Mouse (Mus musculus): ENCODE data around the gene Epn1. TPM values are rescaled to one million over a fixed set of nuclear protein-coding genes. Genes with fewer than 3 reads are reported as not detected.

Epn1 gene
- 4.5 TPM for polyA plus RNA-seq (2014; fragmentation: Illumina TruSeq; extraction: RNeasy Lipid Tissue Mini Kit (QIAGEN cat#74804); ENCODE audit: low read depth, low replicate concordance)

GRCm38 (mm10) chr7:5080010-5080751, at the start of gene Epn1:
Gene Epn1, plus strand, starts transcription at chr7:5080235.

GRCm38 (mm10) chr7:5033818-5034217, 46.2 kb upstream of the Epn1 start, which contains the start of gene 4632433K11Rik:
Gene 4632433K11Rik, plus strand, starts transcription at chr7:5034118.

GRCm38 (mm10) chr7:5038109-5038732, 41.8 kb upstream of the Epn1 start, which contains the start of gene Zfp784:
Gene Zfp784, minus strand, starts transcription at chr7:5038446.

GRCm38 (mm10) chr7:5051193-5052192, 28.5 kb upstream of the Epn1 start, which contains the start of gene Zfp580:
Gene Zfp580, plus strand, starts transcription at chr7:5051538.

GRCm38 (mm10) chr7:5061774-5062359, 18.2 kb upstream of the Epn1 start, which contains the start of gene U2af2:
Gene U2af2, plus strand, starts transcription at chr7:5062143.

GRCm38 (mm10) chr7:5116850-5117249, 36.8 kb downstream of the Epn1 start, which contains the start of gene Rfpl4:
Gene Rfpl4, minus strand, starts transcription at chr7:5116950.

GRCm38 (mm10) chr7:5125549-5126406, 45.7 kb downstream of the Epn1 start, which contains the start of gene Rasl2-9:
Gene Rasl2-9, minus strand, starts transcription at chr7:5125950.

Other genes with a start within 250 kb of the Epn1 start
- gene Shisa7, start 235.5 kb upstream of the Epn1 start, polyA plus RNA-seq (2014; fragmentation: Illumina TruSeq; extraction: RNeasy Lipid Tissue Mini Kit (QIAGEN cat#74804); ENCODE audit: low read depth, low replicate concordance): not detected
- gene Isoc2b, start 210.0 kb upstream of the Epn1 start, polyA plus RNA-seq (2014; fragmentation: Illumina TruSeq; extraction: RNeasy Lipid Tissue Mini Kit (QIAGEN cat#74804); ENCODE audit: low read depth, low replicate concordance): 5.4 TPM
- gene Isoc2a, start 203.1 kb upstream of the Epn1 start, polyA plus RNA-seq (2014; fragmentation: Illumina TruSeq; extraction: RNeasy Lipid Tissue Mini Kit (QIAGEN cat#74804); ENCODE audit: low read depth, low replicate concordance): 4.8 TPM
- not detected for gene Gm36210, start 173.7 kb upstream of the Epn1 start, polyA plus RNA-seq (2014; fragmentation: Illumina TruSeq; extraction: RNeasy Lipid Tissue Mini Kit (QIAGEN cat#74804); ENCODE audit: low read depth, low replicate concordance)
- gene Zfp628, start 165.0 kb upstream of the Epn1 start, polyA plus RNA-seq (2014; fragmentation: Illumina TruSeq; extraction: RNeasy Lipid Tissue Mini Kit (QIAGEN cat#74804); ENCODE audit: low read depth, low replicate concordance): not detected
- not detected for gene Nat14, start 158.2 kb upstream of the Epn1 start, polyA plus RNA-seq (2014; fragmentation: Illumina TruSeq; extraction: RNeasy Lipid Tissue Mini Kit (QIAGEN cat#74804); ENCODE audit: low read depth, low replicate concordance)
- not detected for gene Ssc5d, start 154.4 kb upstream of the Epn1 start, polyA plus RNA-seq (2014; fragmentation: Illumina TruSeq; extraction: RNeasy Lipid Tissue Mini Kit (QIAGEN cat#74804); ENCODE audit: low read depth, low replicate concordance)
- not detected for gene Sbk2, start 115.8 kb upstream of the Epn1 start, polyA plus RNA-seq (2014; fragmentation: Illumina TruSeq; extraction: RNeasy Lipid Tissue Mini Kit (QIAGEN cat#74804); ENCODE audit: low read depth, low replicate concordance)
- not detected for gene Sbk3, start 109.1 kb upstream of the Epn1 start, polyA plus RNA-seq (2014; fragmentation: Illumina TruSeq; extraction: RNeasy Lipid Tissue Mini Kit (QIAGEN cat#74804); ENCODE audit: low read depth, low replicate concordance)
- gene Zfp579, start 84.1 kb upstream of the Epn1 start, polyA plus RNA-seq (2014; fragmentation: Illumina TruSeq; extraction: RNeasy Lipid Tissue Mini Kit (QIAGEN cat#74804); ENCODE audit: low read depth, low replicate concordance): 6.3 TPM
- gene Zfp524, start 65.8 kb upstream of the Epn1 start, polyA plus RNA-seq (2014; fragmentation: Illumina TruSeq; extraction: RNeasy Lipid Tissue Mini Kit (QIAGEN cat#74804); ENCODE audit: low read depth, low replicate concordance): 0.58 TPM
- gene Fiz1, start 65.5 kb upstream of the Epn1 start, polyA plus RNA-seq (2014; fragmentation: Illumina TruSeq; extraction: RNeasy Lipid Tissue Mini Kit (QIAGEN cat#74804); ENCODE audit: low read depth, low replicate concordance): 7.7 TPM
- not detected for gene Gm44973, start 64.7 kb upstream of the Epn1 start, polyA plus RNA-seq (2014; fragmentation: Illumina TruSeq; extraction: RNeasy Lipid Tissue Mini Kit (QIAGEN cat#74804); ENCODE audit: low read depth, low replicate concordance)
- gene Zfp865, start 59.9 kb upstream of the Epn1 start, polyA plus RNA-seq (2014; fragmentation: Illumina TruSeq; extraction: RNeasy Lipid Tissue Mini Kit (QIAGEN cat#74804); ENCODE audit: low read depth, low replicate concordance): 2.7 TPM
- gene Ccdc106, start 59.7 kb upstream of the Epn1 start, polyA plus RNA-seq (2014; fragmentation: Illumina TruSeq; extraction: RNeasy Lipid Tissue Mini Kit (QIAGEN cat#74804); ENCODE audit: low read depth, low replicate concordance): not detected
- 0.85 TPM for gene 4632433K11Rik, start 46.1 kb upstream of the Epn1 start, polyA plus RNA-seq (2014; fragmentation: Illumina TruSeq; extraction: RNeasy Lipid Tissue Mini Kit (QIAGEN cat#74804); ENCODE audit: low read depth, low replicate concordance)
- 1.9 TPM for gene Zfp784, start 41.8 kb upstream of the Epn1 start, polyA plus RNA-seq (2014; fragmentation: Illumina TruSeq; extraction: RNeasy Lipid Tissue Mini Kit (QIAGEN cat#74804); ENCODE audit: low read depth, low replicate concordance)
- gene Zfp580, start 28.7 kb upstream of the Epn1 start, polyA plus RNA-seq (2014; fragmentation: Illumina TruSeq; extraction: RNeasy Lipid Tissue Mini Kit (QIAGEN cat#74804); ENCODE audit: low read depth, low replicate concordance): not detected
- 9.5 TPM for gene U2af2, start 18.1 kb upstream of the Epn1 start, polyA plus RNA-seq (2014; fragmentation: Illumina TruSeq; extraction: RNeasy Lipid Tissue Mini Kit (QIAGEN cat#74804); ENCODE audit: low read depth, low replicate concordance)
- not detected for gene Rfpl4, start 36.7 kb downstream of the Epn1 start, polyA plus RNA-seq (2014; fragmentation: Illumina TruSeq; extraction: RNeasy Lipid Tissue Mini Kit (QIAGEN cat#74804); ENCODE audit: low read depth, low replicate concordance)
- gene Rasl2-9, start 45.7 kb downstream of the Epn1 start, polyA plus RNA-seq (2014; fragmentation: Illumina TruSeq; extraction: RNeasy Lipid Tissue Mini Kit (QIAGEN cat#74804); ENCODE audit: low read depth, low replicate concordance): 1.2 TPM
- not detected for gene Vmn1r55, start 69.4 kb downstream of the Epn1 start, polyA plus RNA-seq (2014; fragmentation: Illumina TruSeq; extraction: RNeasy Lipid Tissue Mini Kit (QIAGEN cat#74804); ENCODE audit: low read depth, low replicate concordance)
- not detected for gene Vmn1r56, start 116.5 kb downstream of the Epn1 start, polyA plus RNA-seq (2014; fragmentation: Illumina TruSeq; extraction: RNeasy Lipid Tissue Mini Kit (QIAGEN cat#74804); ENCODE audit: low read depth, low replicate concordance)
- not detected for gene Vmn1r57, start 138.3 kb downstream of the Epn1 start, polyA plus RNA-seq (2014; fragmentation: Illumina TruSeq; extraction: RNeasy Lipid Tissue Mini Kit (QIAGEN cat#74804); ENCODE audit: low read depth, low replicate concordance)

All from liver, adult 10 weeks (tissue).